In genomic region chr6:120715227-120715626, GRCm38 (mm10) we compare ENCODE assay signal across 12 mouse cellular contexts. TPM values are rescaled to one million over a fixed set of nuclear protein-coding genes. Genes with fewer than 3 reads are reported as not detected.
A peak's percentile ranks its signal among the peaks of the same experiment; 100 is the strongest.
DNase-seq lines count a peak whose midpoint lies in the region; ATAC-seq lines count a peak whose summit lies in the region.
"Had no signal": no experiment of that assay in that cellular context is flagged by ENCODE, and none has a peak within 500 bp of the region (broad histone marks: within the 10 kb centered on the region; RNA-seq: fewer than 3 reads in every experiment).

No protein-coding gene starts in this region.

- H3K36me3 ChIP-seq in hindbrain, embryonic 10.5 days: no peaks in the 10 kb centered on the region
- H3K36me3 ChIP-seq in hindbrain, embryonic 14.5 days (replicated peaks; ENCODE audit: control insufficient read depth, insufficient read depth): no peaks in the 10 kb centered on the region
- no peaks in the 10 kb centered on the region for H3K36me3 ChIP-seq in neural tube, embryonic 13.5 days
- no peaks in the 10 kb centered on the region for H3K36me3 ChIP-seq in hindbrain, embryonic 12.5 days
- no peaks in the 10 kb centered on the region for H3K36me3 ChIP-seq in heart, embryonic 10.5 days

- no peak overlapping the region for H3K4me2 ChIP-seq in hindbrain, embryonic 14.5 days (replicated peaks)
- no peak overlapping the region for H3K4me2 ChIP-seq in neural tube, embryonic 13.5 days
- no peak overlapping the region for H3K4me2 ChIP-seq in hindbrain, embryonic 12.5 days (replicated peaks)

- DNase-seq in hindbrain, embryonic 10.5 days (ENCODE audit: low spot score): peak; percentile 16
- no peak for DNase-seq in hindbrain, embryonic 14.5 days (ENCODE audit: low spot score)
- DNase-seq in neural tube, embryonic 10.5 days (ENCODE audit: extremely low spot score, low spot score): no peak
- DNase-seq in retina, postnatal 1 day: peak; percentile 28
- DNase-seq in heart, adult 8-10 months (ENCODE audit: low spot score): no peak
- DNase-seq in heart, embryonic 10.5 days (ENCODE audit: low spot score): no peak
- DNase-seq: gastrocnemius, postnatal 10 days had no signal

- 62% methylated on average over 5 of the region's 5 CpGs for WGBS in hindbrain, embryonic 10.5 days
- 55% methylated on average over 5 of the region's 5 CpGs for WGBS in hindbrain, embryonic 14.5 days
- WGBS in neural tube, embryonic 13.5 days: 64% methylated on average over 5 of the region's 5 CpGs
- 65% methylated on average over 5 of the region's 5 CpGs for WGBS in hindbrain, embryonic 12.5 days
- WGBS in heart, embryonic 10.5 days: 73% methylated on average over 5 of the region's 5 CpGs

- H3K9me3 ChIP-seq in hindbrain, embryonic 10.5 days: no peaks in the 10 kb centered on the region
- H3K9me3 ChIP-seq in hindbrain, embryonic 14.5 days (ENCODE audit: control insufficient read depth, low read length): no peaks in the 10 kb centered on the region
- H3K9me3 ChIP-seq in neural tube, embryonic 13.5 days: no peaks in the 10 kb centered on the region
- H3K9me3 ChIP-seq in hindbrain, embryonic 12.5 days (replicated peaks): no peaks in the 10 kb centered on the region
- H3K9me3 ChIP-seq in heart, embryonic 10.5 days: no peaks in the 10 kb centered on the region

- H3K9ac ChIP-seq in hindbrain, embryonic 14.5 days: no peak overlapping the region
- H3K9ac ChIP-seq in neural tube, embryonic 13.5 days: no peak overlapping the region
- no peak overlapping the region for H3K9ac ChIP-seq in hindbrain, embryonic 12.5 days

- H3K4me1 ChIP-seq in hindbrain, embryonic 10.5 days (replicated peaks): peaks cover 49% of the 10 kb centered on the region
- peaks cover 20% of the 10 kb centered on the region for H3K4me1 ChIP-seq in hindbrain, embryonic 14.5 days (replicated peaks; ENCODE audit: control insufficient read depth, insufficient read depth, low read length)
- peaks cover 40% of the 10 kb centered on the region for H3K4me1 ChIP-seq in neural tube, embryonic 13.5 days (replicated peaks)
- peaks cover 24% of the 10 kb centered on the region for H3K4me1 ChIP-seq in hindbrain, embryonic 12.5 days
- H3K4me1 ChIP-seq in heart, embryonic 10.5 days: peaks cover 12% of the 10 kb centered on the region

- H3K27me3 ChIP-seq in hindbrain, embryonic 10.5 days (ENCODE audit: insufficient read depth, poor library complexity, severe bottlenecking): no peaks in the 10 kb centered on the region
- no peaks in the 10 kb centered on the region for H3K27me3 ChIP-seq in hindbrain, embryonic 14.5 days (ENCODE audit: control insufficient read depth, insufficient read depth, low read length)
- H3K27me3 ChIP-seq in neural tube, embryonic 13.5 days: no peaks in the 10 kb centered on the region
- H3K27me3 ChIP-seq in hindbrain, embryonic 12.5 days: no peaks in the 10 kb centered on the region
- H3K27me3 ChIP-seq in heart, embryonic 10.5 days (ENCODE audit: insufficient read depth, poor library complexity, severe bottlenecking): no peaks in the 10 kb centered on the region

- ATAC-seq in hindbrain, embryonic 14.5 days (ENCODE audit: low FRiP score): no peak
- no peak for ATAC-seq in neural tube, embryonic 13.5 days (ENCODE audit: low read depth)
- no peak for ATAC-seq in hindbrain, embryonic 12.5 days (ENCODE audit: low FRiP score)
- ATAC-seq: intestine, embryonic 16.5 days had no signal

- no peak overlapping the region for H3K4me3 ChIP-seq in hindbrain, embryonic 10.5 days
- H3K4me3 ChIP-seq in hindbrain, embryonic 14.5 days (replicated peaks; ENCODE audit: low read length): no peak overlapping the region
- H3K4me3 ChIP-seq in neural tube, embryonic 13.5 days: no peak overlapping the region
- H3K4me3 ChIP-seq in hindbrain, embryonic 12.5 days: no peak overlapping the region
- H3K4me3 ChIP-seq in heart, embryonic 10.5 days: no peak overlapping the region

- peak overlapping the region; percentile 85 for H3K27ac ChIP-seq in hindbrain, embryonic 10.5 days
- H3K27ac ChIP-seq in hindbrain, embryonic 14.5 days: no peak overlapping the region
- H3K27ac ChIP-seq in neural tube, embryonic 13.5 days (replicated peaks): peak overlapping the region; percentile 56
- peak overlapping the region; percentile 57; the same call in 1 of the 2 replicates for H3K27ac ChIP-seq in hindbrain, embryonic 12.5 days
- H3K27ac ChIP-seq in heart, embryonic 10.5 days: no peak overlapping the region

RNA-seq across cellular contexts. Expression of gene Cecr2, which starts 49.1 kb away (rescaled TPM):
- 14.3 and 16.5 TPM in 2 replicates for polyA plus RNA-seq in hindbrain, embryonic 10.5 days (2016; fragmentation: Nextera tagmentation; extraction: Ambion mirVana)
- polyA plus RNA-seq in hindbrain, embryonic 14.5 days (2014; fragmentation: Nextera tagmentation; extraction: Ambion mirVana): 3.7 and 4.7 TPM in 2 replicates
- polyA plus RNA-seq in neural tube, embryonic 13.5 days (2015; fragmentation: Nextera tagmentation; extraction: Ambion mirVana): 7.1 and 7.9 TPM in 2 replicates
- polyA plus RNA-seq in hindbrain, embryonic 12.5 days (2016; fragmentation: Nextera tagmentation; extraction: Ambion mirVana): 15.2 and 15.7 TPM in 2 replicates
- total RNA-seq in heart, adult 8-10 months (2022): 10 to 100 TPM in 3 of 4 experiments, 1 to 10 TPM in 1; 9.2 to 22.1 (median 14.6) TPM
- 3.8 and 5.2 TPM in 2 replicates for polyA plus RNA-seq in heart, embryonic 10.5 days (2016; fragmentation: Nextera tagmentation; extraction: Ambion mirVana)

RNA-seq across cellular contexts. Expression of gene Slc25a18, which starts 58.2 kb away (rescaled TPM):
- 0.25 and 1.4 TPM in 2 replicates for polyA plus RNA-seq in hindbrain, embryonic 10.5 days (2016; fragmentation: Nextera tagmentation; extraction: Ambion mirVana)
- 17.8 and 22.1 TPM in 2 replicates for polyA plus RNA-seq in hindbrain, embryonic 14.5 days (2014; fragmentation: Nextera tagmentation; extraction: Ambion mirVana)
- polyA plus RNA-seq in neural tube, embryonic 13.5 days (2015; fragmentation: Nextera tagmentation; extraction: Ambion mirVana): 9.5 and 11.5 TPM in 2 replicates
- polyA plus RNA-seq in hindbrain, embryonic 12.5 days (2016; fragmentation: Nextera tagmentation; extraction: Ambion mirVana): 2.2 and 2.9 TPM in 2 replicates
- under 1 TPM in 2 of 4 experiments, not detected in 2; 0.14 to 0.34 TPM for total RNA-seq in heart, adult 8-10 months (2022)
- polyA plus RNA-seq in heart, embryonic 10.5 days (2016; fragmentation: Nextera tagmentation; extraction: Ambion mirVana): 0.12 and 0.13 TPM in 2 replicates
- total RNA-seq: common myeloid progenitor, adult 5-6 weeks; liver, adult 2 months had no signal
- polyA plus RNA-seq: intestine, embryonic 16.5 days; liver, adult 2 months had no signal

Comparison
In these comparisons a context has a peak if more than half of its experiments do, and no peak if none do; other contexts are left out.
1. DNase-seq: peak in hindbrain, embryonic 10.5 days (single experiment) and retina, postnatal 1 day (single experiment); none in hindbrain, embryonic 14.5 days (single experiment), neural tube, embryonic 10.5 days (single experiment), heart, adult 8-10 months (single experiment) and heart, embryonic 10.5 days (single experiment).
2. H3K27ac ChIP-seq: peak in hindbrain, embryonic 10.5 days (single experiment), neural tube, embryonic 13.5 days (single experiment) and hindbrain, embryonic 12.5 days (single experiment); none in hindbrain, embryonic 14.5 days (single experiment) and heart, embryonic 10.5 days (single experiment).